Mouse (Mus musculus): ENCODE results near the gene Cdkal1. TPM values are rescaled to one million over a fixed set of nuclear protein-coding genes. Genes with fewer than 3 reads are reported as not detected.
A peak's percentile ranks its signal among the peaks of the same experiment; 100 is the strongest.

Gene Cdkal1
- polyA plus RNA-seq, 1 experiment from 2014 or later: 15.1 TPM

DNA sequence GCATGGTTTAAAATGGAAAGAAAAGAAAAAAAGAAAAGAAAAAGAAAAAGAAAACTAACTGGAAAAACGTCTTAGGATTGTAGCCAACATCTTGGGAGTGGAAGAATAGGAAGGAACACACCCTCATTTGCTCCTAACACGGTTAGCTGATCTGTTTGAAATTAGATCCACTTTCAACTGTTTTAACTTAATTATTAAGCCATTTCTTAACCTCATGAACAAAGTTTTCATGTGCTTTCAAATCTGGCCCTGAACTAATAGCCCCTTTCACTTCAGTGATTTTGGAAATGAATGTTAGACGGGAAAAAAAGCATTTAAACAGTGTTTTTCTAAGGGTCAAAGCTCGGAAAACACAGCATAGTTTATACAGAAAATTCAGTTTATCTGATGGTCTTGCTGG is 505.5 kb downstream of the Cdkal1 start:
- ChIA-PET POLR2A (no interaction called here), CTCF (interaction anchor here (1.5 kb wide), 1 partner anchor 14 kb away, joined by 4 read pairs; no protein-coding TSS in a partner anchor)
- no peaks in the 10 kb centered on the region for H3K27me3 ChIP-seq
- TF ChIP-seq CTCF (IDR thresholded peaks at IDR 0.05): no peak
- in situ Hi-C loops (cut with MboI; ENCODE audit: low pct_unique_long_range_greater_than_20kb): no loop called here
- peak; percentile 54 for ATAC-seq
- no peak for DNase-seq (ENCODE audit: low read depth, low spot score)

DNA sequence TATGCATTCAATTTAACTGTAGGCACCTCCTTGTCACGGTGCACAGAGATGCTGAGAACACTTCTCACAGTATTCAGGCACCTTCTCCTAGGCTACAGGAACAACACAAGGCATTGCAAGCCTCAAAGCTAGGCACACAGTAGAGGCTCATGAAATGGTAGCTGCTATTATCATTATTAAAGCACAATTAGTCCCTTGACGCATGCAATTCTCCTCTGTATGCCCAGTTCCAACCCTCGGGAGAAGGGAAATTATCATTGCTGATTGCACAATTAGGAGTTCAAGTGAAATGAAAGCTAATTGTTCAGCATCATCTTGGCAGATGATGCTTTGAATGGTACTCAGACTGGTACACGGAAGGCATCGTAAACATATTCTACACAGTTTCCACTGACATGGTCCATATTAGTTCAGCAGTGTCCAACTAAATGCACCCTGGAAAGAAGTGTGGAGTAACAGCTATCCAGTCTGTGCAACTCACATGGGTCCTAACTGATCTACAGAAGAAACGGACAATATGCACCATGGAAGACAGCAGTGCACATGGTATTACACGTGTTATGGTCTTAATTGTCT is 506.0 kb downstream of the Cdkal1 start:
- ATAC-seq: no peak

DNA sequence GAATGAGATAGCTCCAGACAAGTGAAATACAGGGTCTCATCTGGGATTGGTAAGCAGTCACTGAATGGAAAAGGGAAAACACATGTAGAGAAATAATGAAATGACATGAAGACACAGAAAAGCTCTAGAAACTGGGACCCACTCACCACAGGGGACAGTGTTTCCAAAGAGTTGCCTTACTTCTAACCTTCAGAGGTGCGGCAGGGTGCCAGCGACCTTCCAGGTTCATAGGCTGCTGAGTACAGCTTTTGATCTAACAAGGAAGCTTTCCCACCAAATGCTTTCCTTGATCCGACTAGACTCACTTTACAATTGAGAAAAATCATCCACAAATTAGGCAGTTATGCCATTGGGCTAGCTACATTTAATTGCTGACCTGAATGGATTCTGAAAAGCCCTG is 507.1 kb downstream of the Cdkal1 start:
- ATAC-seq (no peak), DNase-seq (ENCODE audit: low read depth, low spot score) (no peak)
- in situ Hi-C loops (cut with MboI; ENCODE audit: low pct_unique_long_range_greater_than_20kb): no loop called here
- TF ChIP-seq CTCF (IDR thresholded peaks at IDR 0.05): no peak
- no peaks in the 10 kb centered on the region for H3K27me3 ChIP-seq
- POLR2A ChIA-PET: no interaction called here
- CTCF ChIA-PET: no interaction called here

More for the DNA sequence above, 506.0 kb downstream of the Cdkal1 start:
- no peak for DNase-seq (ENCODE audit: low read depth, low spot score)
- in situ Hi-C loops (cut with MboI; ENCODE audit: low pct_unique_long_range_greater_than_20kb): no loop called here
- no peak for TF ChIP-seq CTCF (IDR thresholded peaks at IDR 0.05)
- CTCF ChIA-PET: interaction anchor here (1.5 kb wide), 1 partner anchor 13 kb away, joined by 4 read pairs; no protein-coding TSS in a partner anchor
- POLR2A ChIA-PET: no interaction called here
- no peaks in the 10 kb centered on the region for H3K27me3 ChIP-seq

DNA sequence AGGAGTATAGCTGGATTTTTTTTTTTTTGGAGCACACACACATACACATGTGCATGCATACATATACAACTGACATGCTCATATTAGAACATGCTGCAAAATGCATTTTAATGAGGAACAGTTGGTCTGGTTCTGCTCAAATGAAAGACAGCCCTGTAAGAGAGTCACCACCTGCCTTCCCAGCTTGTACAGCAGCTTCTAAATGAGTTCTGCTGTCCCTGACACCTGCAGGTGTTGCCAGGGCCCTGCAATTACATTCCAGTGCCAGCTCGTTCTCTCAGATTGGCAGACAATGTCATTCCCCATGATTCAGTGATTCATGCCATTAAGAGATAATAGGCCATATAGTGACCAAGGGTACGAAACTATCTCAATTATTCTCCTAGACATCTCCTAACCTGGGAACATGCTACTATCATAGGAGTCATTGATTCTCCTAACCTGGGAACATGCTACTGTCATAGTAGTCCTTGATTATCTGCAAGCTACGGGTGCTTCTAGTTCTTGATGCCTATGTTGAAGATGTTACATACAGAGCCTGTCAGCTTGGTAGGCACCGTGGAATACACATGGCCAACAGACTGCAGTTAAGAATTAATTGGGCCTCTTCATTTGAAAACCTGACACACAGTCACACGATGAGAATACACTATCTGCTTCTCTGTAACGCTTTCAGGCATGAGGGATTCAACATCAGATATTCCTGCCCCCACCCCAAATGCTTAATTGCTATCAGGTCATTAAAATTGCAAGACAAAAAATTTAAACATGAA is 522.6 kb downstream of the Cdkal1 start:
- POLR2A ChIA-PET: interaction anchor here (0.6 kb wide), 1 partner anchor 183 kb away, joined by 3 read pairs; no protein-coding TSS in a partner anchor
- CTCF ChIA-PET: interaction anchor here (1.5 kb wide), 1 partner anchor 9 kb away, joined by 3 read pairs; no protein-coding TSS in a partner anchor
- DNase-seq (ENCODE audit: low read depth, low spot score) (no peak), ATAC-seq (no peak)
- H3K27me3 ChIP-seq: no peaks in the 10 kb centered on the region
- in situ Hi-C loops (cut with MboI; ENCODE audit: low pct_unique_long_range_greater_than_20kb): no loop called here
- TF ChIP-seq CTCF (IDR thresholded peaks at IDR 0.05): no peak

GRCm38 (mm10) chr13:29325946-29326345 is 529.5 kb downstream of the Cdkal1 start:
- no peak for ATAC-seq
- in situ Hi-C loops (cut with MboI; ENCODE audit: low pct_unique_long_range_greater_than_20kb): no loop called here

DNA sequence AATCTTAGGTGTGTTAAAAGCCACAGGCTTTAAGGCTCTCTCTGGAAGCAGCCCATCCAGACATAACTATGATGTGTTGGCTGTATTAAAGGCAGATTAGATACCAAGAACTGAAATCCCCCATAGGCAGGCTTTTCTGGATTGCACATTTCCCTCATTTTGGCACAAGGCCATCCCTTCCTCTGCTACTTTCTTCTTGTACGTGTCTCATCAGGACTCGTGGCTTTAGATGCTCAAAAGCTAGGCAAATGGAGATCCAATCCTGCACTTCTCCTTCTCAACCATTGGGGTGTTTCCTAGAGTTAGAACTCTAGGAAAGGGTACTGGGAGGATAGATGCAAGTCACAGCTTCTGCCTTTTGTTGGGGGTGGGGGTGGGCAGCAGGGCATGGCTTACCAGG is 535.1 kb downstream of the Cdkal1 start:
- CTCF ChIA-PET: no interaction called here
- no peak for ATAC-seq
- in situ Hi-C loops (cut with MboI; ENCODE audit: low pct_unique_long_range_greater_than_20kb): no loop called here

More at GRCm38 (mm10) chr13:29325946-29326345, 529.5 kb downstream of the Cdkal1 start:
- TF ChIP-seq CTCF (IDR thresholded peaks at IDR 0.05): no peak
- POLR2A ChIA-PET: no interaction called here
- CTCF ChIA-PET: no interaction called here
- DNase-seq (ENCODE audit: low read depth, low spot score): no peak
- no peaks in the 10 kb centered on the region for H3K27me3 ChIP-seq

GRCm38 (mm10) chr13:29317703-29318102 is 537.8 kb downstream of the Cdkal1 start:
- no peak for ATAC-seq
- CTCF ChIA-PET: no interaction called here
- in situ Hi-C loops (cut with MboI; ENCODE audit: low pct_unique_long_range_greater_than_20kb): no loop called here
- POLR2A ChIA-PET: interaction anchor here (0.8 kb wide), 1 partner anchor 55 kb away, joined by 3 read pairs; no protein-coding TSS in a partner anchor
- no peaks in the 10 kb centered on the region for H3K27me3 ChIP-seq
- no peak for TF ChIP-seq CTCF (IDR thresholded peaks at IDR 0.05)
- DNase-seq (ENCODE audit: low read depth, low spot score): no peak

More for the DNA sequence above, 535.1 kb downstream of the Cdkal1 start:
- no peaks in the 10 kb centered on the region for H3K27me3 ChIP-seq
- no peak for TF ChIP-seq CTCF (IDR thresholded peaks at IDR 0.05)
- POLR2A ChIA-PET: no interaction called here
- DNase-seq (ENCODE audit: low read depth, low spot score): no peak

DNA sequence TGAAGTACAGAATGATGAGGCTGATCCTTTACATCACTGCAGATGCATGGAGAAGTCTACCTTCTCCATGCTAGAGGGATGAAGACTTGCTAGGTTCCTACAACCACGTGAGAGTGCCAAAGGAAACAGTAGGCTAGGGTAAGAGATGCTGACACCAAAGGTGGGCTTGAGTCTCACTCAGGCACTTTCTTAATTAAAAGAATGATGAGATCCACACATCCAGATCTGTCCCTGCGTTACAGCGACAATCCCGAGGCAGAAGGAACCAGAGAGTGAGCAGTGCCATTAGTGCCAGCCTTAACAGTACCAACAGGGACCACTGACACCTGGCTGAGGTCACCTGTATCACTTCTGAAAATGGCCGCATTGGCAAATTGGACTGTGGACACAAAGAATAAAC is 539.2 kb downstream of the Cdkal1 start:
- ATAC-seq (no peak), DNase-seq (ENCODE audit: low read depth, low spot score) (no peak)
- no peaks in the 10 kb centered on the region for H3K27me3 ChIP-seq
- no peak for TF ChIP-seq CTCF (IDR thresholded peaks at IDR 0.05)
- ChIA-PET POLR2A (no interaction called here), CTCF (no interaction called here)
- in situ Hi-C loops (cut with MboI; ENCODE audit: low pct_unique_long_range_greater_than_20kb): no loop called here

- POLR2A ChIA-PET: no interaction called here
- ATAC-seq (no peak), DNase-seq (ENCODE audit: low read depth, low spot score) (no peak)
- TF ChIP-seq CTCF (IDR thresholded peaks at IDR 0.05): no peak
- no peaks in the 10 kb centered on the region for H3K27me3 ChIP-seq
- in situ Hi-C loops (cut with MboI; ENCODE audit: low pct_unique_long_range_greater_than_20kb): no loop called here
- CTCF ChIA-PET: no interaction called here
These were observed 543.4 kb downstream of the Cdkal1 start for GRCm38 (mm10) chr13:29312026-29312425.

DNA sequence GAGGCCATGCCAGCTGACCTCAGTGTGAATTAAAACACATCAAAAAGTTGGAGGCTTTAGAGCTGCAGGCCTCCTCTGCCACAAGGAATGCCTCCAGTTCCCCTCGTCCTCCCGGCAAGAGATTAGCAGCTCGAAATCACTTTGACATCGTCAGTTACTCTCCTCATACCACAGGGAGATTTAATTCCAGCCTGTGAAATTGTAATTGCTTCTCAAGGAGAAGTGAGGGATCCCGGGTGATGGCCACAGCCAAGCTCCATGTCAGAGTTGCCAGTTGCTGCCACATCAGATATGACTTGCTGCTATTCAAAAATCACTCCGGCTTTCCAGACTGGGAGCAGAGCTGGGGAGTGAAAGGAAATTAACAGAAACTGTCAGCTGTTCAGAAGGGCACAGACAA is 548.1 kb downstream of the Cdkal1 start:
- in situ Hi-C loops (cut with MboI; ENCODE audit: low pct_unique_long_range_greater_than_20kb): no loop called here
- no peak for TF ChIP-seq CTCF (IDR thresholded peaks at IDR 0.05)
- CTCF ChIA-PET: no interaction called here
- DNase-seq (ENCODE audit: low read depth, low spot score) (no peak), ATAC-seq (no peak)
- H3K27me3 ChIP-seq: no peaks in the 10 kb centered on the region
- POLR2A ChIA-PET: no interaction called here

DNA sequence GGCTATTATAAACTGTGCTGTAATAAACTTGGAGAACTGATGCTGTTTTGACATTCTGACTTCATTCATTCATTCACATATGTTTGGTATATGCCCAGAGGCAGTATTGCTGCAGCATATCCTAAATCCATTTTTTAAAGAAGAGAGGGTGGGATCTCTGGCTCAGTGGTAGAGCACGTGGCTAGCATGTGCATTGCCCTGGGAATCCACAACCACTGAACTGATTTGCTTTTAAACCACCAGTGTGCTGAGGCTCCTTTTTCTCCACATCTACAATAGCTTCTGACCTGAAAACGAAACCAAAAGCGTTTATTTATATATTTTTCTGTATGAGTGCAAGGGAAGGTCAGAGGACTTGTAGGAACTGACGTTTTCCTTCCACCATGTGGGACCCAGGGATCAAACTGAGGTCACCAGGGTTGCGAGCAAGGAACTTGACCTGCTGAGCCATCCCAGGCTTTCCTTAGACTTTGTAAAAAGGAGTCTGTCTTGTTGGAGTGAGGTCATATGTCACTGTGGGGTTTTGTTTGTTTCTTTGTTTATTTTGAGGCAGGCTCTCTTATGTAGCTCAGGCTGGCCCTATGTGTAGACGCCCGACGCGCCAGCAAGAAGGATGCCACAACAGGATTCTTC is 562.8 kb downstream of the Cdkal1 start:
- no peak for TF ChIP-seq CTCF (IDR thresholded peaks at IDR 0.05)
- ChIA-PET CTCF (interaction anchor here (1.0 kb wide), 1 partner anchor 16 kb away, joined by 3 read pairs; no protein-coding TSS in a partner anchor), POLR2A (interaction anchor here (0.6 kb wide), 1 partner anchor 14 kb away, joined by 3 read pairs; no protein-coding TSS in a partner anchor)
- DNase-seq (ENCODE audit: low read depth, low spot score) (no peak), ATAC-seq (no peak)
- H3K27me3 ChIP-seq: no peaks in the 10 kb centered on the region
- in situ Hi-C loops (cut with MboI; ENCODE audit: low pct_unique_long_range_greater_than_20kb): no loop called here
